Mouse (Mus musculus): Measurements from ENCODE around the gene Ppp4c. TPM values are rescaled to one million over a fixed set of nuclear protein-coding genes. Genes with fewer than 3 reads are reported as not detected.
A peak's percentile ranks its signal among the peaks of the same experiment; 100 is the strongest.

Ppp4c gene
- polyA plus RNA-seq, 1 experiment: 130 TPM

DNA sequence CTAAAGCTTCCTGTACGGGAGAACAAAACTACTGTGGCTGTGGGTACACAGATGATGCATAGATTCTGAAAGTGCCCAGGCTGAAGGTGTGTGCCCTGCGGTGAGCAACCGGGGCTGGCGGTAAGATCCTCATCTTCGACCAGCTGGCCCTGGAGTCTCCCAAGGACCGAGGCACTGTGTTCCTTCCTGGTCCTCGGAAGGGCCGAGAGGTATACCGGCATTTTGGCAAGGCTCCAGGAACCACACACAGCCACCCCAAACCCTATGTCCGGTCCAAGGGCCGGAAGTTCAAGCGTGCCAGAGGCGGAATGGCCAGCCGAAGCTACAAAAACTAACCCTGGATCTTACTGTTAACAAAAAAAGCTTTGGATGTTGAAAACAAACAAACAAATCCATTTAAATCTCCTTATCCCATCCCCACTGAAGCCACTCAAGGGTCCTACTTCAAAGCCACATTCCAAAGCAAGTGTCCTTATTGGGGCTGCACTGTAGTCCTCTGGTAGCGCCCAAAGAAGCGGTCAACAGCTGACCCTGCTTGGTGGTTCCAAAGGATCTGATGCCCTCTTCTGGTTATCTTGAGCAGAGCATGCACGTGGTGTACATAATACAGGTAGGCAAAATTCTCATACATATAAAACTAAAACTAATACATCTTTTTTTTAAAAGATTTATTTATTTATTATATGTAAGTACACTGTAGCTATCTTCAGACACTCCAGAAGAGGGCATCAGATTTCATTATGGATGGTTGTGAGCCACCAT lies 42.5 kb downstream of the Ppp4c start:
- Histone ChIP-seq H3K4me1 (ENCODE audit: control insufficient read depth, insufficient read depth, low read length) (peaks cover 7% of the 10 kb centered on the region; the same call in 1 of the 2 replicates), H3K4me3 (replicated peaks; ENCODE audit: control insufficient read depth, low read depth, low read length) (no peak overlapping the region), H3K27ac (ENCODE audit: control insufficient read depth, insufficient read depth, low read depth, low read length, poor library complexity) (no peak overlapping the region)
- peak; percentile 37; the same call in 1 of the 2 replicates for TF ChIP-seq CTCF (IDR thresholded peaks at IDR 0.05; ENCODE audit: control insufficient read depth, insufficient read depth, low read length)
- TF ChIP-seq POLR2A (IDR thresholded peaks at IDR 0.05; ENCODE audit: borderline replicate concordance, control insufficient read depth, low read depth, low read length): no peak
- 82% methylated on average over 17 of the region's 17 CpGs for WGBS

DNA sequence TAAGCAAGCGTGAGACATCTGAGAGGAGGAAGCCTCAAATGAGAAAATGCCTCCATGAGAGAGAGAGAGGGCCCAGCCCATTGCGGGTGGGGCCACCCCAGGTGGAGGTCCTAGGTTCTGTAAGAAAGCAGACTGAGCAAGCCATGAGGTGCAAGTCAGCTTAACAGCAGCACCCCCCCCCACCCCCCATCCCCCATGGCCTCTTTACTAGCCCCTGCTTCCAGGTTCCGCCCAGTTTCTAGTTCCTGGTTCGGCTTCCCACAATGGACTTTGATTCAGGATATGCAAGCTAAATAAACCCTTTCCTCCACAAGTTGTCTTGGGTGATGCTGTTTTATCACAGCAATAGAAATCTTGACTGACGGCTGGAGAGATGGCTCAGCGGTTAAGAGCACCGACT lies 43.5 kb downstream of the Ppp4c start:
- 75% methylated on average over 7 of the region's 7 CpGs for WGBS
- peaks cover 6% of the 10 kb centered on the region; the same call in 1 of the 2 replicates for H3K4me1 ChIP-seq (ENCODE audit: control insufficient read depth, insufficient read depth, low read length)
- no peak for TF ChIP-seq CTCF (IDR thresholded peaks at IDR 0.05; ENCODE audit: control insufficient read depth, insufficient read depth, low read length)
- TF ChIP-seq POLR2A (IDR thresholded peaks at IDR 0.05; ENCODE audit: borderline replicate concordance, control insufficient read depth, low read depth, low read length): no peak
- no peak overlapping the region for H3K4me3 ChIP-seq (replicated peaks; ENCODE audit: control insufficient read depth, low read depth, low read length)
- H3K27ac ChIP-seq (ENCODE audit: control insufficient read depth, insufficient read depth, low read depth, low read length, poor library complexity): peak overlapping the region; percentile 41

DNA sequence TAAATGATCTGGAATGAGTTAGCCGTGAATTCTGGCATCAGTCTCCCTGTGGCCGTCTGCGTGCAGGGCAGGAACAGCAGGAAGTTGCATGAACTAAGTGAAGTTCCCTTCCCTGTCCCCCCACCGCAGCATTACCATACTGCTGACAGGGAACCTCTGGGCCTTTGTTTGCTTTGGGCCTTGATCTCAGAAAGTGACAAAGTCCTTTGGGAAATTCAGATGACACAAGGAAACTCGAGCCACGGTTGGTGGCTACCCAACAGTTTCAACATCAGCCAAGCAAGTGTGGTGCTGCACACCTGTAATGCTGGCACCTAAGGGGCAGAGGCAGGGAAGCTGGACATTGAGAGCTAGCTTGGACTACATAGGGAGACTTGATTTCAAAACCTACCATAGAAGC lies 45.5 kb downstream of the Ppp4c start:
- Histone ChIP-seq H3K4me1 (ENCODE audit: control insufficient read depth, insufficient read depth, low read length) (peaks cover 2% of the 10 kb centered on the region; the same call in 1 of the 2 replicates), H3K4me3 (replicated peaks; ENCODE audit: control insufficient read depth, low read depth, low read length) (peak overlapping the region; percentile 45), H3K27ac (ENCODE audit: control insufficient read depth, insufficient read depth, low read depth, low read length, poor library complexity) (peak overlapping the region; percentile 92)
- WGBS: 2% methylated on average over 6 of the region's 6 CpGs
- no peak for TF ChIP-seq CTCF (IDR thresholded peaks at IDR 0.05; ENCODE audit: control insufficient read depth, insufficient read depth, low read length)
- TF ChIP-seq POLR2A (IDR thresholded peaks at IDR 0.05; ENCODE audit: borderline replicate concordance, control insufficient read depth, low read depth, low read length): no peak

DNA sequence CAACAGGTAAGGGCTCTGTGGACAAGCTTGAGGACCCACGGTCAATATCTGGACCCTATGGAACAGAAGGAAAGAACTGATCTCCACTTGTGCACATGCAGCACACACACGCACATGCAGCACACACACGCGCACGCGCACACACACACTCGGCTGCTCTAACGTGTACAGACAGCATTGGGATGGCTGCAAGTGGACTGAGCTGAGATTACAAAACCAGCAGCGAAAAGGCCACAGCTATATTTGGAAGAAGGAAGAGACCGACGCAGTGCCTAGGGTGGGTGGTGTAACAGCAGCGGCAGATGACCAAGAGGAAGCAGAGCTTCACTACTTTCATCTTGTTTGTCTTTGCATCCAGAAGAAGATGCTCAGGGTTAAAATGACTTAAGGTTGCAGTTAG lies 46.2 kb downstream of the Ppp4c start:
- Histone ChIP-seq H3K27ac (ENCODE audit: control insufficient read depth, insufficient read depth, low read depth, low read length, poor library complexity) (peak overlapping the region; percentile 92), H3K4me3 (replicated peaks; ENCODE audit: control insufficient read depth, low read depth, low read length) (peak overlapping the region; percentile 49), H3K4me1 (ENCODE audit: control insufficient read depth, insufficient read depth, low read length) (peaks cover 2% of the 10 kb centered on the region; the same call in 1 of the 2 replicates)
- WGBS: 19% methylated on average over 12 of the region's 12 CpGs
- TF ChIP-seq CTCF (IDR thresholded peaks at IDR 0.05; ENCODE audit: control insufficient read depth, insufficient read depth, low read length) (no peak), POLR2A (IDR thresholded peaks at IDR 0.05; ENCODE audit: borderline replicate concordance, control insufficient read depth, low read depth, low read length) (no peak)

DNA sequence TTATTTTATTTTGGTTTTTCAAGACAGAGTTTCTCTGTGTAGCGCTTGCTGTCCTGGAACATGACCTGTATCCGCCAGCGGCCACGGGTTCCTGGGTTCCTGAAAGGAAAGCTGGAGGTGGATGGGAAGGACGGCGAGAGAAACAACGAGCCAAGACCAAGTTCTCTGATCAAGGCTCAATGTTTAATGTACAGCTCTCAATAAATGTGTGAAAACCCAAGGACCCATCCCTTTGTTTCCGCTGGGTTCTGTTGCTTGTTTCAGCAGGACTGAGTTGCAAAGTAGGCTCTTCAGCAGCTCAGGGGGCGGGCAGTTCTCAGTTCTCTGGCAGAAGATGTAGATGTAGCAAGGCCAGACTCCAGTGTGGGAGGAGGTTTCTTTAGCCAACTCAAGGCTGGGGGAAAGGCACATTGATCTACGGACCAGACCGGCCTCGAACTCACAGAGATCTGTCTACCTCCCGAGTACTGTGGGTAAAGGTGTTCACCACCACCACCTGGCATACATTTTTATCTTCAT lies 50.3 kb downstream of the Ppp4c start:
- H3K27ac ChIP-seq (ENCODE audit: control insufficient read depth, insufficient read depth, low read depth, low read length, poor library complexity): no peak overlapping the region
- WGBS: 87% methylated on average over 13 of the region's 13 CpGs
- TF ChIP-seq CTCF (IDR thresholded peaks at IDR 0.05; ENCODE audit: control insufficient read depth, insufficient read depth, low read length) (no peak), POLR2A (IDR thresholded peaks at IDR 0.05; ENCODE audit: borderline replicate concordance, control insufficient read depth, low read depth, low read length) (no peak)
- no peaks in the 10 kb centered on the region; the same call in 1 of the 2 replicates for H3K4me1 ChIP-seq (ENCODE audit: control insufficient read depth, insufficient read depth, low read length)
- H3K4me3 ChIP-seq (replicated peaks; ENCODE audit: control insufficient read depth, low read depth, low read length): no peak overlapping the region

DNA sequence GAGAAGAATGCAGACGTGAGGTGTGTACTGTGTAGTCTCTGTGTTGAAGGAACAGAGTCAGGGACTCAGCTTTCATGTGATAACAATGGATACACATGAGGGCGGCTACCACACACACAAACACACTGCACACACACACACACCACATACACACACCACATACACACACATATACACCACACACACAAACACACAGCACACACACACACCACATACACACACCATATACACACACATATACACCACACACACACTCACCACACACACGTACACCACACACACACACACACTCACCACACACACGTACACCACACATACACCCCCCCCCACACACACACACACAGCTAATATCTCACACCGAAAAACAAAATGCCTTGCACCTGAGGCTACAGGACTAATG lies 50.8 kb downstream of the Ppp4c start:
- Histone ChIP-seq H3K27ac (ENCODE audit: control insufficient read depth, insufficient read depth, low read depth, low read length, poor library complexity) (no peak overlapping the region), H3K4me3 (replicated peaks; ENCODE audit: control insufficient read depth, low read depth, low read length) (no peak overlapping the region), H3K4me1 (ENCODE audit: control insufficient read depth, insufficient read depth, low read length) (no peaks in the 10 kb centered on the region; the same call in 1 of the 2 replicates)
- WGBS: 80% methylated on average over 5 of the region's 5 CpGs
- TF ChIP-seq CTCF (IDR thresholded peaks at IDR 0.05; ENCODE audit: control insufficient read depth, insufficient read depth, low read length): no peak
- TF ChIP-seq POLR2A (IDR thresholded peaks at IDR 0.05; ENCODE audit: borderline replicate concordance, control insufficient read depth, low read depth, low read length): no peak

DNA sequence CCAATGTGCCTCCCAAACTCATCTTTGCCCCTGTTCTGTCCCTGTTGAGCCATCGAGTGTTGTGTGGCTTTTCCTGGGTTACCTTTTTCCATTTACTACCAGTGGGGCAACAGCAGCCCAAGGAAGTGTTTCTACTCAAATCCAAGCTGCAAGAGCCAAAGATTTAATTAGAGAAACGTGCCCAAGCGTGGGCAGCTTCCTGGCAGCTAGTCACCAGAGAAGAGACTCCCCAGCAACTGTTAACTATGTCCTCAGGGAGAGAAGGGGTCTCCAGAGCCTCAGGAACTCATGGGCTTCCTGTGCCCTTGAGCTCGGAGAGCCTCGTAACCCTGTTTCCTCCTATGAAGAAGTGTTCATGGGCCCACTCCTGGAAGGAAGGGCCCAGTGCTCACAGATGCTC lies 51.3 kb downstream of the Ppp4c start:
- Histone ChIP-seq H3K27ac (ENCODE audit: control insufficient read depth, insufficient read depth, low read depth, low read length, poor library complexity) (no peak overlapping the region), H3K4me1 (ENCODE audit: control insufficient read depth, insufficient read depth, low read length) (no peaks in the 10 kb centered on the region; the same call in 1 of the 2 replicates), H3K4me3 (replicated peaks; ENCODE audit: control insufficient read depth, low read depth, low read length) (no peak overlapping the region)
- 43% methylated on average over 5 of the region's 5 CpGs for WGBS
- TF ChIP-seq CTCF (IDR thresholded peaks at IDR 0.05; ENCODE audit: control insufficient read depth, insufficient read depth, low read length): no peak
- no peak for TF ChIP-seq POLR2A (IDR thresholded peaks at IDR 0.05; ENCODE audit: borderline replicate concordance, control insufficient read depth, low read depth, low read length)

DNA sequence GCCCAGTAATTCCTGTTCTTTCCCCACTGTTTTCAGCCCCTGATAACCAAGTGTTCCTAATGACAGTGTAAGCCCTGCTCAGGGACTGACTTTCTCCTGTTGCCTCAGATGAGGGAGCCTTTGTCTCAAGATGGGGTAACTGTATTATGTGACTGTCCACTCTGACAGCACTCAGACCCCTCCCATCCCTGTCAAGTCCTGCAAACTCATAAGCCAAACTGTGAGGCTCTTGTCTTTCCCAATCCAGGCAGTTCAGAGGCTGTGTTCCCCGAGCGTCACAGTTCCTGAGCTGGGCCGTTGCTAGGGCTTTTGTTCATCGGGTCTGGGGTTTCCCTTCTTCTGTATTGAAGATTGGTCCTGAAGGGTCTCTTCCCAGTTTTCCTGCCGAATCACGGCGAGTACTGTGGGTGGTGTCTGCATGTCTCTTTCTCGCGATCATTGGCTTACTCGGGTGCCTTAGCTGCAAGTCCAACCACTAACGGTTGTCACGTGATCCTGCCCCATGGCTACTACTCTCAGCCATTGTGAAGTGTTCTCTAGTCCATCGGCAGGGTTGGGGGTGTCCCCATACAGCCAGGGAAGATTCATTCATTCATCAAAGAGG lies 52.1 kb downstream of the Ppp4c start:
- Histone ChIP-seq H3K27ac (ENCODE audit: control insufficient read depth, insufficient read depth, low read depth, low read length, poor library complexity) (no peak overlapping the region), H3K4me1 (ENCODE audit: control insufficient read depth, insufficient read depth, low read length) (no peaks in the 10 kb centered on the region; the same call in 1 of the 2 replicates), H3K4me3 (replicated peaks; ENCODE audit: control insufficient read depth, low read depth, low read length) (no peak overlapping the region)
- 78% methylated on average over 13 of the region's 13 CpGs for WGBS
- TF ChIP-seq POLR2A (IDR thresholded peaks at IDR 0.05; ENCODE audit: borderline replicate concordance, control insufficient read depth, low read depth, low read length): no peak
- TF ChIP-seq CTCF (IDR thresholded peaks at IDR 0.05; ENCODE audit: control insufficient read depth, insufficient read depth, low read length): no peak

All from bone marrow, adult 2 months (tissue).